Mouse (Mus musculus) olfactory bulb, adult 2 months (tissue): Measurements from ENCODE around the gene Dennd6b. TPM values are rescaled to one million over a fixed set of nuclear protein-coding genes. Genes with fewer than 3 reads are reported as not detected.

Experiments
- H3K27ac ChIP-seq: fragments of 200-500 bp; 2 replicates; pipeline ENCODE4 v1.5.1; 2012; ENCODE audit warnings: low read depth, low read length; ENCODE audit not compliant: insufficient read depth
- H3K4me1 ChIP-seq: fragments of 200-500 bp; 2 replicates; pipeline ENCODE4 v1.6.1; 2012; ENCODE audit warnings: low read length; ENCODE audit not compliant: control insufficient read depth, insufficient read depth
- H3K4me3 ChIP-seq: fragments of 200-500 bp; 2 replicates; pipeline ENCODE4 v1.5.1; 2012; ENCODE audit warnings: mild to moderate bottlenecking, low read depth, low read length, moderate library complexity; ENCODE audit not compliant: insufficient read depth
- CTCF ChIP-seq: fragments of 200-500 bp; IDR thresholded peaks from 2 replicates; pipeline ENCODE4 v1.5.1; 2012; ENCODE audit warnings: low read depth, mild to moderate bottlenecking, low read length, moderate library complexity; ENCODE audit not compliant: insufficient read depth
- POLR2A ChIP-seq: fragments of 200-500 bp; IDR thresholded peaks from 2 replicates; pipeline ENCODE4 v1.6.1; 2012; ENCODE audit warnings: mild to moderate bottlenecking, low read depth, low read length, moderate library complexity; ENCODE audit not compliant: insufficient read depth
- WGBS: fragments of 180-500 bp; shearing (Covaris S2); methylation state at CpG from one replicate; pipeline ENCODE4 v1.1.7; 2018; 5-methylcytosine and 5-hydroxymethylcytosine counted together
- polyA plus RNA-seq: library from polyadenylated mRNA; stranded (reverse); fragments of >200 nt; gene quantifications from 2 replicates; pipeline ENCODE4 v1.2.4, GENCODE M21; 2012; ENCODE audit warnings: low replicate concordance; ENCODE audit not compliant: missing spikeins, insufficient read depth, insufficient read length

The Dennd6b gene
- polyA plus RNA-seq, 1 experiment = not detected

DNA sequence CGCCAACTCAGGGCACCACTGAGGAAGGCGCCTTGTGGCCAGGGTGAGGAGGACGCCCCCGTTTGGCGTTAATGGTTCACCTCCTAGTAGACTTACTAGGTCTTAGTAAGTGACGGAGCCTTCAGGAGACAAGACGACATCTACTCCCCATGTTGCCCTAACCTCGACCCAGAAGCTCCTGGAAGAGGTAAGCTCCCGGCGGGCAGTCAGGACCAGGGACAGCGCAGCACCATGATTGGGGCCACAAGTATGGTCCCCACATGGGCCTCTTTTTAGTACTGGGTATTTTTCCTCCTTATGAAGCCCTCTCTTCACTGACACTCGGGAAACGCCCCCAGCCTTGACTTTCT is 46.3 kb downstream of the Dennd6b start:
- Histone ChIP-seq H3K4me3 (peak overlapping the region; percentile 27; the same call in 1 of the 2 replicates), H3K27ac (no peak overlapping the region), H3K4me1 (peaks cover 31% of the 10 kb centered on the region)
- whole genome bisulfite sequencing = 20% methylated on average over 13 of the region's 13 CpGs
- TF ChIP-seq POLR2A (no peak), CTCF (no peak)

DNA sequence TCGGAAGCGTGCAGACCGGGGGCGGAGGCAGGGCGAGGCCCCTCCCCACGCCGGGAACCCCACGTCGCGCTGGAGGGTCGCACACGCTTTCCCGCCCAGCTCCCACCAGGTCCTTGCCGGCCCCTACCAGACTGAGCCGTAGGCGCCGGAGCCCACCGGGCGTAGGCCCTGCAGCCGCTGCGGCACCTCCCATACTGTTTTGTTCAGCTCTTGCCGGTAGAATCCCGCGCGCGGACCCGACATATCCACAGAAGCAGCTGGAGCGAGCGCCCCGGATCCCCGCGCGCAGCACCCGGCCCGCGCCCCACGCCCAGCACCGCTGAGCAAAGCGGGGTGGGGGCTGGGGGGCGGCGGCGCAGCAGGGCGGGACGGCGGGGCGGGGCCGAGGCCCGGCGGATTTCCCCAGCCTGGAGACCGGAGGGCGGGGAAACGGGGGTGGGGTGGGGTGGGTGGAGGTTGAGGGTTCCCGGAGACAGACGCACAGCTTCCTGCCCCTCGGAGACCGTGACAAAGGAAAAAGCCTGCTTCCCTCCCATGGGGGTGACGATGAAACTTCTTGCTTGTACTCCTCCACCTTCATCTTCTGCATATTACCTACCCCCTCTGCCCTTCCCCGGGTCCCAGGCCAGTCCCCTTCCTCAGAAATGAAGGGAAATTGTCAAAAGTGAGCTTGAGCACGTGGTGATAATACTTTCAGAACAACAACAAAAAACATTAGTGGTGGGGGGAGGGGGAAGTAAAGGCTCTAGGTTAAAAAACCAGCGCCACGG is 46.8 kb downstream of the Dennd6b start, which contains the start of gene Mapk11:
Gene Mapk11 (minus strand): TSS at position 358 of the 770 bp plus-strand sequence.
- no peak for TF ChIP-seq CTCF
- TF ChIP-seq POLR2A = 0 out of 2 replicates have a peak, but pooled peaks have one; percentile 11
- peak within 1 kb of the TSS; percentile 81 for H3K4me3 ChIP-seq
- peaks cover 31% of the 10 kb centered on the region for H3K4me1 ChIP-seq
- WGBS = under 1% methylated on average over 60 of the region's 61 CpGs
- H3K27ac ChIP-seq = no peak within 1 kb of the TSS

DNA sequence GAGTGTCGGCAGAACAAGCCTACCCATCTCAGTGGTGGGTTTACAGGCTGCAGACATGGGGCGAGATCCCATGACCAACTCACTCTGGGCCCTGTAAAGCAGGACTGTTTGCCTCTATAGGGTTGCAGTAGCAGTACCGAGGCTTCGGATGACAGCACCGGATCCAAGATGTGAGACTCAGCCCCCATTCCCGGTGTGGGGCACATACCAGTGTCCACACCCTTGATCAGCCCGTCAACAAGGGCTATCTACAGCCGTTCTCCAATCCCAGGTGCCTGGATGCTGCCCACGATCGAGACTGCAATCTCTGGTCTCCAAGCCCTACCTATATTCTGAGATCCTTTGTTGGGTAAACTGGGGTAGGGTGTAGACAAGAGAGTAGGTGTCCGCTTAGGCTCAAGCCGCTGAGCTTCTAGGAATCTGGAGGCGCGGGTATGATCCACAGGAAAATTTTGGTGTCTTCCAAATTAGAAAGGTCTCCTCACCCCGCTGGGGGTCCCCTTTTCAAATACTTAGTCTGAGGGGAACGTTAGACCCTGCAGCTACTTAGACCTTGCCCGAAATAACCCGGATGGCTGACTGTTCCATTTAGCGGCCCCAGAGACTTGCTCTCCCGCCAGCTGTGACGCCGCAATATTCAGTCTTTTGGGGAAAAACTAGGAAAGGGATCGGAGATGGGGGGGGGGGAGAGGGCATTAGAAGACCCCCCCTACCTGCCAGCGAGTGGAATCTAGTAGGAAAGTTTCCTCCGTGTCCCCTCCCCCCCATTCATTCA is 47.6 kb downstream of the Dennd6b start:
- 10% methylated on average over 25 of the region's 25 CpGs for WGBS

DNA sequence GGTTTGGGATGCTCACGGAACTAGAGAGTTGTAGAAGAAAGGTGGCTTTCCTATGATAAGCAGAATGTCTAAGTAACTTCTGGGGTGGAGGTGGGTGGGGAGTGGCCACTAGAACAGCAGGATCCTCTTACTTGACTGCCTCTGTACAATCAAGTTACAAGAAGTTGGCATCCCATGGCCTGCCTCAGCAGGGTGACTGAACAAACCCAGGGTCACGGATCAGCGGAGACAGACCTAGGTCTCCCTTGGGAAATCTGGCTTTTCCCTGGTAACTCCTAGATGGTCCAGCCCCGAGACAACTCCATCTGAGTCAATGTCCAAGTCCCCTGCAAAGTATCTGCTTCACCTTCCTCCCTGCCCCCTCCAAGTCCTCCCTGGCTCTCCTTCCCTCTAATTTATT is 48.4 kb downstream of the Dennd6b start:
- WGBS = 83% methylated on average over 4 of the region's 4 CpGs
- H3K4me1 ChIP-seq = peaks cover 31% of the 10 kb centered on the region
- TF ChIP-seq CTCF = no peak
- no peak for TF ChIP-seq POLR2A
- H3K4me3 ChIP-seq = no peak overlapping the region
- no peak overlapping the region for H3K27ac ChIP-seq

More for the DNA sequence above, 47.6 kb downstream of the Dennd6b start:
- no peak overlapping the region for H3K27ac ChIP-seq
- peaks cover 31% of the 10 kb centered on the region for H3K4me1 ChIP-seq
- peak overlapping the region; percentile 81 for H3K4me3 ChIP-seq
- TF ChIP-seq POLR2A (no peak), CTCF (no peak)

DNA sequence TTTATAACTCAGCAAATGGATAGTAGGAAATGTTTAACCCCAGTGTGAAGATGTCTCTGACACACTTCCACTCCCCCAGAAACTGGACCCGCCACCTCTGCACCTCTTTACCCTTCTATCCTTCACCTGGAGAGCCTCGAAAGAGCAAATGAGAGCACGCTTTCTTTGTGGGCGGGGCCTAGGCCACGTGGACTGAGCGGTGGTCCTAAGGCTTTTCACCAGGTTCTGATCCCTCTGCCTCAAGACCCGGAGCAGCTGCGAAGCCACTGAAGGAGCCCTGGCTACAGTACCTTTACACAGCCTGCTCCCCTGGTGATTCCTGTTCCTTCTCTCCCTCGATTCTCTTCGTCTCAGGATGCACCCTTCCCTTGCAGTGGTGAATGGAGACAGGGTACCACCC is 48.8 kb downstream of the Dennd6b start:
- Histone ChIP-seq H3K4me3 (no peak overlapping the region), H3K4me1 (peaks cover 31% of the 10 kb centered on the region), H3K27ac (no peak overlapping the region)
- TF ChIP-seq POLR2A = no peak
- WGBS = 32% methylated on average over 10 of the region's 10 CpGs

DNA sequence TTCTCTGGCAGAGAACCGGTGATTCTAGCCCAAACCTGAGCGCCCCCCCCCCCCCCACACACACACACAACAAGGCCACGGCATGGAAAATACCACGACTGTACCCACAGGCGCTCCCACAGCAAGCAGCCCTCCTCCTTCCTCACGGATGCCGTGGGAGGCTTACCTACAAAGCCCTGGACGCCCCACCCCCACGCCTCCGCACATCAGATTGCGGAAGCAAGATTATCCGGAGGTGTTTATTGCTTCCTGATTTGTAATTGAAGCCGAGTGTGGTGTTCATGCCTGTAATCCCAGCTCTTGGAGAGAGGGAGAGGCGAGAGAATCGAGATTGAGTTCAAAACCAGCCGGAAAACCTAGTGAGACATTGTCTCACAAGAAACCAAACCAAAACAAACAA is 49.3 kb downstream of the Dennd6b start:
- Histone ChIP-seq H3K4me1 (peaks cover 31% of the 10 kb centered on the region), H3K4me3 (peak overlapping the region; percentile 33), H3K27ac (no peak overlapping the region)
- WGBS = 11% methylated on average over 15 of the region's 16 CpGs
- TF ChIP-seq CTCF = no peak
- no peak for TF ChIP-seq POLR2A

DNA sequence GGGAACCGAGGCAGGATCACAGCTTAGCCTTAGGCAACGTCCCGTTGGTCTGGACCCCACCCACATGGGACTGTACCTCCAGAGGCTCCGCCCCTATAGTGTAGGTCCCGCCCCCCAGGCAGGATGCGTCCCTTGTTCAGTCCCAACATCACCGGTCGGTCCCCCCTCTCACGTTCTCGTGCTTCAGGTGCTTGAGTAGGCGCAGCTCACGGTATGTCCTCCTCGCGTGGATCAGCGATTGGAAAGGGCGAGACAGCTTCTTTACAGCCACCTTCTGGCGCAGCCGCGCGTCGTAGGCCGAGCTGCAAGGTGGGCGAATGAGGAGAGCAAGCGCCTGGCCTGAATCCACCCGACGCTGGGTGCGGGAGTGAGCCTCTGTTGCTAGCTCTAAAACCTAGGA is 49.8 kb downstream of the Dennd6b start:
- peaks cover 32% of the 10 kb centered on the region for H3K4me1 ChIP-seq
- no peak overlapping the region for H3K27ac ChIP-seq
- TF ChIP-seq POLR2A (no peak), CTCF (no peak)
- 5% methylated on average over 27 of the region's 27 CpGs for WGBS
- H3K4me3 ChIP-seq = peak overlapping the region; percentile 33

DNA sequence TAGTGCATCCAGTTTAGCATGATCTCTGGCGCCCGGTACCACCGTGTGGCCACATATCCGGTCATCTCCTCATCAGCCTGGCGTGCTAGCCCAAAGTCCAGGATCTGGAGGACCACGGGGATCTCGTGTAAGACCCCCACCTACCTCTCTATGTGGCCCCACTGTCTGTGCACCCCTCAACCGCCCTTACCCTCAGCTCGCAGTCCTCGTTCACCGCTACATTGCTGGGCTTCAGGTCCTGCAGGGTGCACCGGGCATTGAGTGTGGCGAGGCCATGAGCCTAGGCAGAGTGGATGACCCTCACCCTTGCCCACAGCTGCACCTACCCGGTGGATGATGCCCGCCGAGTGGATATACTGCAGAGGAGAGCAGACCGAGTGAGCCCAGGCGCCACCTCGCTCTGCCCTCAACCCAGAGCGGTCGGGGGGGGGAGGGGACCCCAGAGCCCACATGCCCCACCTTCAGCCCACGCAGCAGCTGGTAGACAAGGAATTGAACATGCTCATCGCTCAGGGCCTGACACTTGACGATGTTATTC is 50.4 kb downstream of the Dennd6b start:
- TF ChIP-seq CTCF (no peak), POLR2A (no peak)

DNA sequence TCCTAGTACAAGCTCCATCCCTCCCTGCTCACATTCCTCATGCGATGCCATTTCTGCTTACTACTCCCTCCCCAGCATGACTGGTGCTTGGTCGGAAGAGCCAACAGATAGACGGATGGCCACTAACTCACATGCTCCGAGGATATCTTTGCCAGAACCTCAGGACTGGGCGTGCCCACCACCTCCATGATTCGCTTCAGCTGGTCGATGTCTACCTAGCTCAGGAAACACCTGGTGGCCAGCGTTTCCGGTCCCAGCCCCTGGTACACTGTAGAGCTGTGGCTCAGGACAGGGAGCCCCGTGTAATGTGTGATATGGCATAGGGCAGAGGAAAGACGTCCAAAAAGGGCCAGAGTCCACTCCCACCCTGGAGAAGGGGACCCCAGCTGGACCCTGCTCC is 51.3 kb downstream of the Dennd6b start:
- WGBS = 94% methylated on average over 11 of the region's 11 CpGs
- no peak for TF ChIP-seq POLR2A
- no peak for TF ChIP-seq CTCF
- H3K4me3 ChIP-seq = no peak overlapping the region
- H3K27ac ChIP-seq = no peak overlapping the region
- H3K4me1 ChIP-seq = peaks cover 40% of the 10 kb centered on the region

More for the DNA sequence above, 50.4 kb downstream of the Dennd6b start:
- 86% methylated on average over 24 of the region's 24 CpGs for WGBS
- no peak overlapping the region for H3K27ac ChIP-seq
- H3K4me3 ChIP-seq = no peak overlapping the region
- H3K4me1 ChIP-seq = peaks cover 34% of the 10 kb centered on the region
